Mouse (Mus musculus): ENCODE results near the gene Sqstm1.

GRCm38 (mm10) chr11:50238821-50239791 is 28.5 kb upstream of the Sqstm1 start:
- TF ChIP-seq CTCF (IDR thresholded peaks at IDR 0.05; ENCODE audit: low read depth, low read length) (no peak), POLR2A (IDR thresholded peaks at IDR 0.05; ENCODE audit: extremely low read depth, insufficient read depth, low read length) (no peak)

Measured in liver, adult 2 months (tissue).